Mouse (Mus musculus) thymus, adult 2 months (tissue): Measurements from ENCODE around the gene Cd200r1. TPM values are rescaled to one million over a fixed set of nuclear protein-coding genes. Genes with fewer than 3 reads are reported as not detected.

Experiments used
- DNase-seq: peaks from one replicate; pipeline ENCODE4 v3.0.0; 2021
- H3K27ac ChIP-seq: fragments of 200-500 bp; 2 replicates; pipeline ENCODE4 v1.5.1; 2012; ENCODE audit warnings: low read length, control low read depth; ENCODE audit not compliant: control insufficient read depth, insufficient read depth
- H3K27me3 ChIP-seq: fragments of 200-500 bp; 2 replicates; pipeline ENCODE4 v1.6.1; 2012; ENCODE audit warnings: mild to moderate bottlenecking, low read length, moderate library complexity, mixed read lengths; ENCODE audit not compliant: control insufficient read depth, insufficient read depth
- H3K36me3 ChIP-seq: fragments of 200-500 bp; 2 replicates; pipeline ENCODE4 v1.6.1; 2012; ENCODE audit warnings: mild to moderate bottlenecking, low read length, moderate library complexity; ENCODE audit not compliant: control insufficient read depth, insufficient read depth
- H3K4me1 ChIP-seq: fragments of 200-500 bp; replicated peaks from 2 replicates; pipeline ENCODE4 v1.6.1; 2012; ENCODE audit warnings: low read length; ENCODE audit not compliant: control insufficient read depth, insufficient read depth
- H3K4me3 ChIP-seq: fragments of 200-500 bp; 2 replicates; pipeline ENCODE4 v1.5.1; 2012; ENCODE audit warnings: mild to moderate bottlenecking, low read length, control low read depth, moderate library complexity; ENCODE audit not compliant: control insufficient read depth, insufficient read depth
- CTCF ChIP-seq: fragments of 200-500 bp; IDR thresholded peaks from 2 replicates; pipeline ENCODE4 v1.5.1; 2012; ENCODE audit warnings: mild to moderate bottlenecking, control low read depth, low read length, moderate library complexity, borderline replicate concordance; ENCODE audit not compliant: control insufficient read depth, poor library complexity, insufficient read depth; ENCODE audit errors: extremely low read depth
- POLR2A ChIP-seq: fragments of 200-500 bp; IDR thresholded peaks from 2 replicates; pipeline ENCODE4 v1.6.1; 2012; ENCODE audit warnings: mild to moderate bottlenecking, low read length, control low read depth, moderate library complexity; ENCODE audit not compliant: control insufficient read depth, poor library complexity, insufficient read depth; ENCODE audit errors: extremely low read depth
- WGBS: fragments of 180-500 bp; shearing (Covaris S2); methylation state at CpG from one replicate; pipeline ENCODE4 v1.1.7; 2018; 5-methylcytosine and 5-hydroxymethylcytosine counted together
- polyA plus RNA-seq: library from polyadenylated mRNA; depleted of rRNA; stranded (reverse); fragments of >200 nt; gene quantifications from 2 replicates; pipeline ENCODE4 v1.2.3, GENCODE M21; 2012; rRNA removed

Cd200r1 gene
- 2.4 and 3.7 TPM in 2 replicates for polyA plus RNA-seq

DNA sequence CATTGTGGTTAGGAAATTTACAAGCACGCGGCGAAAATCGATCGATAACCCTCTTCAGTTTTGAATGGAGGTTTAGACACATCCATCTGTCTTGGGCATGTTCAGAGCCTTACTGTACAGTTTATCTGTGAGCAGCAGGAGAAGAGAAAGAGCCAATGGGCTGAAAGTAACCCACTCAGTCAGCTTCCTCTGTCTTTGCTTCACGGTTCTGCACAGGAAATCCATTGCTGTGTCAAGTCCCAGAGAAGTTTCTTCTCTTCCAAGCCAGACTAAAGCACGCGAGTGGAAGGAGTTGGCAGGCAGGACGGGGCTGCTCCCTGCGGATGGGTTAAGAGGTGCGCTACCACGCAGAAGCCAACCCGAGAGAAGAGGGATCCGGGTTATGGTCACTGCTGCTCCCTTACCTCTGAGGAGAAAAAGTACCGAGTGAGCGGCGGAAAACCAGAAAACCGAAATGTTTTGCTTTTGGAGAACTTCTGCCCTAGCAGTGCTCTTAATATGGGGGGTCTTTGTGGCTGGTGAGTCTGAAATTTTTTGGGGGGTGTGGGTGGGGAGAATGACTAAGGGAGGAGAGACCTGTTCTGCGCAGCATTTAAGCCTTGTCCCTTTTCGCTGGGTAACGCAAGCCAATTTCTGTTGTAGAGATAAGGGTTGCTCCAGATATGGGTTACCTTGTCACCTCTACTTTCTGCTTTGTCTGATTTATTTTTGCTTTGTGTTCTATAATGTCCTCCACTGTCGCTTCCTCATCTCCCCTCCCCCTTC, at the start of gene Cd200r1:
TSS of gene Cd200r1 (plus strand) at position 182 of the 765 bp plus-strand sequence.
- H3K36me3 ChIP-seq: no peaks in the 10 kb centered on the region
- H3K4me1 ChIP-seq: no peaks in the 10 kb centered on the region; the same call in 1 of the 2 replicates
- DNase-seq: peak; percentile 36
- peak within 1 kb of the TSS; percentile 61 for H3K4me3 ChIP-seq
- no peaks in the 10 kb centered on the region for H3K27me3 ChIP-seq
- H3K27ac ChIP-seq: peak within 1 kb of the TSS; percentile 31; the same call in 1 of the 2 replicates
- TF ChIP-seq POLR2A (0 out of 2 replicates have a peak, but pooled peaks have one; percentile 19), CTCF (no peak)
- WGBS: 8% methylated on average over 22 of the region's 22 CpGs

GRCm38 (mm10) chr16:44716305-44717140, 49.0 kb upstream of the Cd200r1 start:
- Histone ChIP-seq H3K27me3 (no peaks in the 10 kb centered on the region), H3K27ac (no peak overlapping the region), H3K4me1 (no peaks in the 10 kb centered on the region), H3K36me3 (no peaks in the 10 kb centered on the region), H3K4me3 (no peak overlapping the region)
- DNase-seq: peak; percentile 16
- WGBS: 38% methylated on average over 10 of the region's 10 CpGs
- TF ChIP-seq POLR2A: no peak
- TF ChIP-seq CTCF: no peak

DNA sequence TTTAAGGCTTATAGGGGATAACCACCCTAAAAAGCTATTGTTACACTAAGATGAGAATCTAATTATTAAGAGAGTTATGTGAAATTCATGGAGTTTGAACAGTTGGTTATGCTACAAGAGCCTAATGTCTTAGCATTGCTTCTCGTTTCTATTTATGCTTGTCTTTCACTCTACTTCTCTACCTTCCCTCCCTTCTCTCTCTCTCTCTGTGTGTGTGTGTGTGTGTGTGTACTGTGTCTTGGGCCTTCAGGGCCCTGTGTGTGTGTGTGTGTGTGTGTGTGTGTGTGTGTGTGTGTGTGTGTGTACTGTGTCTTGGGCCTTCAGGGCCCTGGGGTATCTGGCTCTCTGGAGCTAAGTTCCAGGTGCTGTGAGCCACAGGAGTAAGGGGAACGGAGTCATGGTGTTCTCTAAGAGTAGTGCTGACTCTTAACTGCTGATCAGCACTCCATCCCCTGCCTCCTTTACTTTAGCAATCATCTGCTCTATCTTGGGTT, 48.3 kb upstream of the Cd200r1 start:
- 78% methylated on average over 2 of the region's 2 CpGs for WGBS
- Histone ChIP-seq H3K4me3 (no peak overlapping the region), H3K4me1 (no peaks in the 10 kb centered on the region), H3K36me3 (no peaks in the 10 kb centered on the region), H3K27me3 (no peaks in the 10 kb centered on the region), H3K27ac (no peak overlapping the region)
- no peak for DNase-seq
- no peak for TF ChIP-seq CTCF
- TF ChIP-seq POLR2A: no peak

GRCm38 (mm10) chr16:44717838-44718237, 47.7 kb upstream of the Cd200r1 start:
- H3K4me3 ChIP-seq: no peak overlapping the region
- H3K27ac ChIP-seq: no peak overlapping the region
- WGBS: 77% methylated on average over 2 of the region's 2 CpGs
- no peaks in the 10 kb centered on the region for H3K27me3 ChIP-seq
- TF ChIP-seq CTCF: no peak
- no peak for TF ChIP-seq POLR2A
- DNase-seq: no peak
- H3K4me1 ChIP-seq: no peaks in the 10 kb centered on the region
- H3K36me3 ChIP-seq: no peaks in the 10 kb centered on the region

- DNase-seq: no peak
- Histone ChIP-seq H3K4me1 (no peaks in the 10 kb centered on the region), H3K27ac (no peak overlapping the region), H3K36me3 (no peaks in the 10 kb centered on the region), H3K27me3 (no peaks in the 10 kb centered on the region), H3K4me3 (no peak overlapping the region)
- 91% methylated on average over 7 of the region's 7 CpGs for WGBS
- TF ChIP-seq POLR2A: no peak
- no peak for TF ChIP-seq CTCF
Measured at GRCm38 (mm10) chr16:44719349-44719748, 46.2 kb upstream of the Cd200r1 start.

DNA sequence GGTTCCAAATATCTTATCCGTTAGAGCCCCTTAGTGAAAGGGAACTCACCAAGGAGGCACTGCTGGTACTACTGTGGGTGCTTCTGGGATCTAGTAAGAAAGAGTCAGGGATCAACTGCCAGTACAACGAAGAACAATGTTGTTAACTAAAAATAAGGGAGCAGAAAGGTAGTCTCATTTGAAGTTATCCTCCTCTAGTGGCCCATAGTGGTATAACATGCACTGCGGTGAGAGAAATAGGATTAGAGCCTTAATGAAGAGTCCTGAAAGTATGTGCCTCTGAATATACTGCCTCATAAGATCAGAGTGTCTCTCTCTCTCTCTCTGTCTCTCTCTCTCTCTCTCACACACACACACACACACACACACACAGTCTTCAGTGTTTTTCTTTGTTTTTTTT, 45.0 kb upstream of the Cd200r1 start:
- H3K4me3 ChIP-seq: no peak overlapping the region
- no peak overlapping the region for H3K27ac ChIP-seq
- 88% methylated on average over 3 of the region's 3 CpGs for WGBS

More for the DNA sequence above, 45.0 kb upstream of the Cd200r1 start:
- TF ChIP-seq POLR2A (no peak), CTCF (no peak)
- Histone ChIP-seq H3K36me3 (no peaks in the 10 kb centered on the region), H3K4me1 (peaks cover 5% of the 10 kb centered on the region), H3K27me3 (no peaks in the 10 kb centered on the region)
- DNase-seq: no peak
